Mouse (Mus musculus) adipocyte (in vitro differentiated cells): ENCODE data around the gene Hist1h3e.

ENCODE experiments used
- DNase-seq: peaks from one replicate; pipeline ENCODE4 v3.0.0-alpha.2; 2016; ENCODE audit warnings: low spot score

Gene Hist1h3e

GRCm38 (mm10) chr13:23518885-23519284 is 43.3 kb downstream of the Hist1h3e start:
- DNase-seq, result peak; percentile 88

GRCm38 (mm10) chr13:23518295-23518603 is 43.9 kb downstream of the Hist1h3e start:
- no peak for DNase-seq

DNA sequence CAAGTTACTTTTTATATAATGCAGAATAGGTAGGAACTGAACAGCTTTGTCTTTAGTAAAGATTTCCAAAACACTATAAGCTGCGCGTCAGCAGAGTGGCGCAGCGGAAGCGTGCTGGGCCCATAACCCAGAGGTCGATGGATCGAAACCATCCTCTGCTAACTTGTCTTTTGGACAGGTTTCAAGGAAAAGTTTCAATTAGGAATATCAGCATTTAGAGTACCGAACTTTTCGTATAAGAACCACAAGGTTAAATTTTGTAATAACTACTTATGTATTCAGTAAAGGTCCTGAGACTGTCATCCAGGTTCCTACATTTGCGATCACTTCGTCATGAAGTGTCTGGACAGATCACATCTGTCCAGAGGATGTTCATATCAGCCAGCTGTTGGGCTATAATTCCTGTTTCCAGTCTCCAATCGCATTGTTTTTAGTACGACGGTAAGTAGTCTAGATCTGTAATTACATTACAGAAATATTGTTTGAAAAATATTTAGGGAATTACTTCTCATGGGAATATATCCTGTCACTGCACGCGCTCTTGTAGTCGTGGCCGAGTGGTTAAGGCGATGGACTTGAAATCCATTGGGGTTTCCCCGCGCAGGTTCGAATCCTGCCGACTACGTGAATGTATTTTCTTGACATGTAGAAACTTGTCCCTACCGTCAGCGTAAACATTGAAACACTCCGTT is 44.4 kb downstream of the Hist1h3e start:
- peak; percentile 86 for DNase-seq

DNA sequence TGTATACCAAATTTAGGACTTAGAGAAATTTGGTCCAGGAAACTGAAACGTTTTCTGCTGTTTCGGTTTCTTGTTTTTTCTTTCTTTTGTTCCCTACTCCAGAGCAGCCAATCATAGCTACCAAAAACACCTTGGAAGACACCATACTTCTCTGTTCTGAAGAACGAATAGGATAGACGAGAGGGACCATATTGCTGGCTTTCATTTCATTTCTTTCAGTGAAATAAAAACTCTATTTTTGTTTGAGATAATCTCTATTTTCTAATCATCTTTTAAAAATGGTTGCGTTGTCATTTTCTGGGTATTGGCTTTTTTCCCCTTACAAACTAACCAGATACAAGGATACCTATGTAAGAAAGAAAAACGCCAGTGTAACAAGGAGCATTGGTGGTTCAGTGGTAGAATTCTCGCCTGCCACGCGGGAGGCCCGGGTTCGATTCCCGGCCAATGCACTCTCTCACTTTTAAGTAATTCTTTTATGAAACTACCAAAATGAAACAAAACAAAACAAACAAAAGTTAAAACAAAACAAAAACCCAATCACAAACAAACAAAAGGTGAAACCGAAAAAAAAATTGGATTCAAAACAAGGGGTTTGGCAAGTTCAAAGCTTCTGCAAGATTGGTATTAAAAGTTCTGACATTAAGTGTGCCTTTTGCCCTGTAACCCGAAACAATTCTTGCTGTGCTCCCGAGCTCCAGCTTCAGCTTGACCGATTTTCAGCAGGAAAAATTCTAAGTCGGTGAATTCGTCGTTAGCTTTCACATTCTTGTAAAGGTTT is 45.2 kb downstream of the Hist1h3e start:
- DNase-seq, result peak; percentile 80

GRCm38 (mm10) chr13:23515826-23516620 is 46.1 kb downstream of the Hist1h3e start:
- DNase-seq, result no peak

- no peak for DNase-seq
These were observed 46.9 kb downstream of the Hist1h3e start for GRCm38 (mm10) chr13:23515281-23515680.

GRCm38 (mm10) chr13:23513517-23513916 is 48.7 kb downstream of the Hist1h3e start:
- DNase-seq, result no peak
